Mouse (Mus musculus) hematopoietic stem cell, adult 5-6 weeks (primary cell): ENCODE measurements around the gene Ermp1. TPM values are rescaled to one million over a fixed set of nuclear protein-coding genes. Genes with fewer than 3 reads are reported as not detected.

Source experiments
- ATAC-seq, 2 experiments: fragments of 125-278 bp in 1 of 2; replicated peaks in 1 of 2; 2 replicates each; pipeline ENCODE4 v1.8.0; 2016 to 2017; ENCODE audit warnings: inconsistent platforms in 2 of 2, mild to moderate bottlenecking in 2 of 2, moderate number of reproducible peaks in 2 of 2, low read depth in 1 of 2, moderate TSS enrichment in 1 of 2; ENCODE audit not compliant: low FRiP score in 2 of 2, poor library complexity in 2 of 2, severe bottlenecking in 2 of 2, insufficient read depth in 1 of 2, low TSS enrichment in 1 of 2
- total RNA-seq: library from RNA; stranded (forward); fragments of 172-1452, 232-1000 nt; gene quantifications from 2 replicates; pipeline ENCODE4 v1.2.3, GENCODE M21; 2017

The Ermp1 gene
- total RNA-seq: 36.8 and 39.3 TPM in 2 replicates

GRCm38 (mm10) chr19:29647651-29648549, at the start of gene Ermp1:
Gene Ermp1 (minus strand): TSS chr19:29648415.
- ATAC-seq: peak; percentile 91 to 99

GRCm38 (mm10) chr19:29697245-29697874, 49.1 kb upstream of the Ermp1 start, which contains the start of gene Mlana:
Gene Mlana (plus strand): TSS chr19:29697824.
- ATAC-seq: no peak

- no peak for ATAC-seq
These were observed 48.6 kb upstream of the Ermp1 start for GRCm38 (mm10) chr19:29696840-29697239.

GRCm38 (mm10) chr19:29696309-29696708, 48.1 kb upstream of the Ermp1 start:
- ATAC-seq: no peak

GRCm38 (mm10) chr19:29695071-29695470, 46.9 kb upstream of the Ermp1 start:
- ATAC-seq: no peak

GRCm38 (mm10) chr19:29683844-29684540, 35.8 kb upstream of the Ermp1 start:
- peak; percentile 46 to 75 for ATAC-seq

- ATAC-seq: no peak
These were observed 32.3 kb upstream of the Ermp1 start for GRCm38 (mm10) chr19:29680182-29681152.

- peak; percentile 40 to 42; a peak in 1 of 4 replicates for ATAC-seq
These were observed 30.1 kb upstream of the Ermp1 start for GRCm38 (mm10) chr19:29678181-29678778.

GRCm38 (mm10) chr19:29676479-29677193, 28.4 kb upstream of the Ermp1 start:
- ATAC-seq: no peak

GRCm38 (mm10) chr19:29675562-29676078, 27.4 kb upstream of the Ermp1 start:
- ATAC-seq: peak; percentile 72 to 80

- no peak for ATAC-seq
These were observed 26.7 kb upstream of the Ermp1 start for GRCm38 (mm10) chr19:29674946-29675345.

- ATAC-seq: no peak
These were observed 24.4 kb upstream of the Ermp1 start for GRCm38 (mm10) chr19:29672660-29673059.

- ATAC-seq: no peak
These were observed 22.9 kb upstream of the Ermp1 start for GRCm38 (mm10) chr19:29671160-29671559.

- ATAC-seq: no peak
These were observed 22.0 kb upstream of the Ermp1 start for GRCm38 (mm10) chr19:29670247-29670646.

GRCm38 (mm10) chr19:29668135-29668534, 19.9 kb upstream of the Ermp1 start:
- ATAC-seq: no peak
